Mouse (Mus musculus) spleen, embryonic (tissue): Measurements from ENCODE around the gene Fuca2.

Experiments used
- CTCF ChIA-PET: fragments of 350-600 bp; sonication (Branson Sonifier 250); formaldehyde crosslinking; loops from one replicate; lab custom pipeline; 2022; lab: Charles Lee

Fuca2 gene

GRCm38 (mm10) chr10:13528155-13528554, 28.8 kb downstream of the Fuca2 start:
- CTCF ChIA-PET, result no interaction called here

GRCm38 (mm10) chr10:13534751-13535150, 35.4 kb downstream of the Fuca2 start:
- CTCF ChIA-PET, result no interaction called here

- CTCF ChIA-PET, result no interaction called here
Measured at GRCm38 (mm10) chr10:13536706-13537105, 37.4 kb downstream of the Fuca2 start.

- CTCF ChIA-PET, result no interaction called here
Measured at GRCm38 (mm10) chr10:13539769-13540333, 40.5 kb downstream of the Fuca2 start.

- CTCF ChIA-PET, result no interaction called here
Measured at GRCm38 (mm10) chr10:13541721-13542120, 42.4 kb downstream of the Fuca2 start.

- CTCF ChIA-PET, result interaction anchor here (0.6 kb wide), 1 partner anchor 463 kb away, joined by 3 read pairs; no protein-coding TSS in a partner anchor
Measured at GRCm38 (mm10) chr10:13552646-13553497, 53.5 kb downstream of the Fuca2 start, which contains the start of the genes Adat2 and Pex3. Adat2 (plus strand) TSS chr10:13552894. Pex3 (minus strand) TSS chr10:13553142.

- CTCF ChIA-PET, result interaction anchor here (0.6 kb wide), 3 partner anchors 21 to 1076 kb away, joined by 3 to 5 read pairs (median 3); no protein-coding TSS in a partner anchor
Measured at GRCm38 (mm10) chr10:13553498-13553985, 54.2 kb downstream of the Fuca2 start.

- CTCF ChIA-PET, result interaction anchor here (0.6 to 0.7 kb wide), 4 partner anchors 10 to 1076 kb away, joined by 3 to 8 read pairs (median 6); no protein-coding TSS in a partner anchor
Measured at GRCm38 (mm10) chr10:13554316-13554715, 55.0 kb downstream of the Fuca2 start.

GRCm38 (mm10) chr10:13560014-13560674, 60.8 kb downstream of the Fuca2 start:
- CTCF ChIA-PET, result interaction anchor here (0.6 kb wide), 1 partner anchor 64 kb away, joined by 3 read pairs; no protein-coding TSS in a partner anchor

GRCm38 (mm10) chr10:13564364-13565079, 65.2 kb downstream of the Fuca2 start:
- CTCF ChIA-PET, result interaction anchor here (0.6 to 1.1 kb wide), 3 partner anchors 10 to 468 kb away, joined by 3 to 5 read pairs (median 4); no protein-coding TSS in a partner anchor

- CTCF ChIA-PET, result interaction anchor here (0.6 to 0.7 kb wide), 3 partner anchors 11 to 548 kb away, joined by 3 to 9 read pairs (median 5); no protein-coding TSS in a partner anchor
Measured at GRCm38 (mm10) chr10:13565080-13565448, 65.7 kb downstream of the Fuca2 start.

- CTCF ChIA-PET, result no interaction called here
Measured at GRCm38 (mm10) chr10:13566393-13566792, 67.1 kb downstream of the Fuca2 start.
